In the genomic region with DNA sequence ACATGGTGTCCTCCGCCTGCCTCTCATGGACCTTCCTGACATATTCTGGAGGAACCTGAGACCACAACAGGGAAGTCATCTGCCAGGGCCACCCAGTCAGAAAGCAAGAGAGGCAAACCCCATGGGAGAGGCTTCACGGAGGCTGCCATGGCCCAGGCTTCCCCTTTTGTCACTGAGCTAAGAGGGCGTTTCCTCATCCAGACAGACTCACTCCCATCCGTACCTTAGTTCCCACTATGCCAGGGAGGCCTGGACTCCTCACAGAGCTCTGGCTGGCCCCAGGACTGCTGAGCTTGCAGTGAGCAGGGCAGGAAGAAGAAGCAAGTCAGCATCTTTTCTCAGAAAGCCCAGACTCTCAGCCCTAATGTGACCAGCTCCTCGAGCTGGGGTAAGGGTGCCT, we compare ENCODE assay signal across 11 mouse cellular contexts. TPM values are rescaled to one million over a fixed set of nuclear protein-coding genes. Genes with fewer than 3 reads are reported as not detected.
DNase-seq lines count a peak whose midpoint lies in the region; ATAC-seq lines count a peak whose summit lies in the region.
"Had no signal": no experiment of that assay in that cellular context is flagged by ENCODE, and none has a peak within 500 bp of the region (broad histone marks: within the 10 kb centered on the region; RNA-seq: fewer than 3 reads in every experiment).

No protein-coding gene starts in this region.

- WGBS in midbrain, embryonic 16.5 days, result 80% methylated on average over 5 of the region's 5 CpGs

- H3K4me2 ChIP-seq in midbrain, embryonic 16.5 days (ENCODE audit: low read length), result no peak overlapping the region
- H3K4me2 ChIP-seq: lung, embryonic 14.5 days had no signal

- no peak overlapping the region for H3K9ac ChIP-seq in midbrain, embryonic 16.5 days (ENCODE audit: low read depth, low read length)
- H3K9ac ChIP-seq: lung, embryonic 14.5 days had no signal

- H3K36me3 ChIP-seq in midbrain, embryonic 16.5 days (ENCODE audit: control insufficient read depth, insufficient read depth, low read length), result peaks cover 5% of the 10 kb centered on the region

- peaks cover 18% of the 10 kb centered on the region for H3K4me1 ChIP-seq in midbrain, embryonic 16.5 days (ENCODE audit: control insufficient read depth, insufficient read depth, low read length)

- no peaks in the 10 kb centered on the region for H3K27me3 ChIP-seq in midbrain, embryonic 16.5 days (ENCODE audit: control insufficient read depth, insufficient read depth, low read depth, low read length)
- H3K27me3 ChIP-seq: Patski had no signal

- no peak overlapping the region for H3K4me3 ChIP-seq in midbrain, embryonic 16.5 days (ENCODE audit: low read depth, low read length)

- peak; percentile 97 for DNase-seq in heart, adult 11 months
- no peak for DNase-seq in heart, adult 8-10 months (ENCODE audit: low spot score)
- DNase-seq in lung, postnatal 36 days, result peak; percentile 59
- no peak for DNase-seq in lung, postnatal 10 days
- DNase-seq in kidney, postnatal 14 days, result peak; percentile 60
- peak; percentile 65 to 72 for DNase-seq in spleen, postnatal 4 days (ENCODE audit: low spot score in 2 of 2)
- DNase-seq in testis, postnatal 10 days (ENCODE audit: low spot score), result no peak
- DNase-seq: adrenal gland, adult 2 months; lung, embryonic 14.5 days had no signal

- no peaks in the 10 kb centered on the region for H3K9me3 ChIP-seq in midbrain, embryonic 16.5 days (replicated peaks; ENCODE audit: control insufficient read depth, low read length, poor library complexity, severe bottlenecking)

- ATAC-seq in midbrain, embryonic 16.5 days, result no peak
- ATAC-seq: Patski had no signal

- H3K27ac ChIP-seq in midbrain, embryonic 16.5 days (ENCODE audit: low read length), result no peak overlapping the region

RNA-seq across cellular contexts. Expression of a gene that starts 2.6 kb away (rescaled TPM):
- 1 to 10 TPM; 5.1 to 6.9 (median 5.5) TPM for total RNA-seq in heart, adult 8-10 months (2022)
- 14.4 and 15.1 TPM in 2 replicates for polyA plus RNA-seq in midbrain, embryonic 16.5 days (2015; fragmentation: Nextera tagmentation; extraction: Ambion mirVana)

RNA-seq across cellular contexts. Expression of a gene that starts 2.6 kb away (rescaled TPM):
- 10 to 100 TPM; 51.6 to 59.7 (median 56.5) TPM for total RNA-seq in heart, adult 8-10 months (2022)
- 58.7 and 66.6 TPM in 2 replicates for polyA plus RNA-seq in midbrain, embryonic 16.5 days (2015; fragmentation: Nextera tagmentation; extraction: Ambion mirVana)

RNA-seq across cellular contexts. Expression of a gene that starts 44.5 kb away (rescaled TPM):
- 10 to 100 TPM; 24.7 to 32.0 (median 29.1) TPM for total RNA-seq in heart, adult 8-10 months (2022)
- polyA plus RNA-seq in midbrain, embryonic 16.5 days (2015; fragmentation: Nextera tagmentation; extraction: Ambion mirVana), result 81.8 and 82.1 TPM in 2 replicates

RNA-seq across cellular contexts. Expression of a gene that starts 44.5 kb away (rescaled TPM):
- total RNA-seq in heart, adult 8-10 months (2022), result 10 to 100 TPM; 44.8 to 58.9 (median 48.6) TPM
- 47.7 and 49.4 TPM in 2 replicates for polyA plus RNA-seq in midbrain, embryonic 16.5 days (2015; fragmentation: Nextera tagmentation; extraction: Ambion mirVana)

RNA-seq across cellular contexts. Expression of a gene that starts 44.5 kb away (rescaled TPM):
- total RNA-seq in heart, adult 8-10 months (2022), result 100 to 1,000 TPM; 103 to 136 (median 112) TPM
- polyA plus RNA-seq in midbrain, embryonic 16.5 days (2015; fragmentation: Nextera tagmentation; extraction: Ambion mirVana), result 78.6 and 86.2 TPM in 2 replicates

Comparison
In these comparisons a context has a peak if more than half of its experiments do, and no peak if none do; other contexts are left out.
1. DNase-seq: peak in heart, adult 11 months (single experiment), lung, postnatal 36 days (single experiment), kidney, postnatal 14 days (single experiment) and spleen, postnatal 4 days (2 of 2); none in heart, adult 8-10 months (single experiment), lung, postnatal 10 days (single experiment) and testis, postnatal 10 days (single experiment).